Mouse (Mus musculus) left cerebral cortex, adult 2 months (tissue): ENCODE results near the gene A630095N17Rik. TPM values are rescaled to one million over a fixed set of nuclear protein-coding genes. Genes with fewer than 3 reads are reported as not detected.
A peak's percentile ranks its signal among the peaks of the same experiment; 100 is the strongest.

ENCODE experiments used
- DNase-seq, 2 experiments: peaks; one replicate each; pipeline ENCODE4 v3.0.0; 2021 to 2022; ENCODE audit warnings: low spot score in 2 of 2, mixed read lengths in 1 of 2; ENCODE audit errors: extremely low spot score in 1 of 2
- H3K27ac ChIP-seq: fragments of 200-600 bp; 2 replicates; pipeline ENCODE4 v1.8.1; 2022
- H3K4me3 ChIP-seq: fragments of 200-600 bp; 2 replicates; pipeline ENCODE4 v1.8.1; 2022
- CTCF ChIP-seq: fragments of 200-600 bp; IDR thresholded peaks from 2 replicates; pipeline ENCODE4 v1.8.1; 2022; ENCODE audit warnings: antibody characterized with exemption, mild to moderate bottlenecking, moderate library complexity
- intact Hi-C: fragments of 180-260 bp; cut with DNase I; formaldehyde crosslinking; loops from one replicate; pipeline ENCODE4 v1.15.1; 2025
- long read RNA-seq, 2 experiments: library from polyadenylated mRNA; stranded (forward); transcript quantifications; one replicate each; pipeline ENCODE4 v2.0.0; 2021; ENCODE audit warnings: borderline mapping rate in 2 of 2
- total RNA-seq, 2 experiments: library from RNA; stranded (reverse); gene quantifications; 2 replicates each; pipeline ENCODE4 v1.2.3; 2021

The A630095N17Rik gene
- not detected for total RNA-seq
- long read RNA-seq, experiment 1 = 0 reads
- long read RNA-seq, experiment 2 = 0 reads

- no peak within 1 kb of the TSS for H3K27ac ChIP-seq
- TF ChIP-seq CTCF = no peak
- intact Hi-C loops = no loop called here
- no peak within 1 kb of the TSS for H3K4me3 ChIP-seq
- DNase-seq = no peak
Measured at GRCm38 (mm10) chr1:75231664-75232152, at the start of gene A630095N17Rik. A630095N17Rik (minus strand) TSS chr1:75232102.

DNA sequence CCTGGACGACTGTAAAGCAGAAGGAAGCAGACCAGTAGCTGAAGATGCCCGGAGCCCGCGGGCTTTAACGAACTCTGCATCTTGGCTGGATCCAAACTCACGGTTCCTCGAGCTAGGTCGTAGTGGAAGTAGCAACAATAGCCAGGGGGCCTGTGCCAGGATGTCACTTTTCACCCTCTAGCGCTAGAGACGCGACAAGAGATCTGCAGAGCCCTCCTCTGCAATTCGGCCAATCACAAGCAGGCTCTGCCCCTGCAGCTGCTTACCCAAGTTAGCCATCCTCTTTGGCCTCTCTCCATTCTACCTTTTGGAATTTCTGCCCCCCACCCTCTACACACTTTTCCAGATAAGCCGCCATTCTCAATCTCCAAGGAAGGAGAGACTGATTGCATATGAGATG is 46.3 kb upstream of the A630095N17Rik start, which contains the start of gene Resp18:
Gene Resp18 (minus strand): TSS at position 188 of the 400 bp plus-strand sequence.
- H3K27ac ChIP-seq = peak within 1 kb of the TSS; percentile 66
- intact Hi-C loops = no loop called here
- no peak for DNase-seq
- H3K4me3 ChIP-seq = peak within 1 kb of the TSS; percentile 50
- no peak for TF ChIP-seq CTCF

- DNase-seq = no peak
- H3K4me3 ChIP-seq = peak overlapping the region; percentile 50
- TF ChIP-seq CTCF = no peak
- H3K27ac ChIP-seq = peak overlapping the region; percentile 66
- intact Hi-C loops = no loop called here
Measured at GRCm38 (mm10) chr1:75277195-75278188, 45.6 kb upstream of the A630095N17Rik start.

- intact Hi-C loops = no loop called here
- Histone ChIP-seq H3K27ac (peak within 1 kb of the TSS; percentile 95), H3K4me3 (peak within 1 kb of the TSS; percentile 63)
- DNase-seq = peak; percentile 78 to 84
- TF ChIP-seq CTCF = peak; percentile 33
Measured at GRCm38 (mm10) chr1:75264091-75264880, 32.4 kb upstream of the A630095N17Rik start, which contains the start of gene Ptprn. Ptprn (minus strand) TSS chr1:75264502.

- intact Hi-C loops = loop anchor here (2.0 kb wide), 2 partner anchors 28 to 44 kb away; partner anchors contain the start of gene Tuba4a
- H3K4me3 ChIP-seq = peak overlapping the region; percentile 63
- peak; percentile 68 to 72 for DNase-seq
- no peak for TF ChIP-seq CTCF
- H3K27ac ChIP-seq = peak overlapping the region; percentile 95
Measured at GRCm38 (mm10) chr1:75262969-75263951, 31.4 kb upstream of the A630095N17Rik start.

- no peak overlapping the region for H3K27ac ChIP-seq
- intact Hi-C loops = no loop called here
- no peak for TF ChIP-seq CTCF
- no peak overlapping the region for H3K4me3 ChIP-seq
- DNase-seq = no peak
Measured at GRCm38 (mm10) chr1:75261278-75261677, 29.4 kb upstream of the A630095N17Rik start.

DNA sequence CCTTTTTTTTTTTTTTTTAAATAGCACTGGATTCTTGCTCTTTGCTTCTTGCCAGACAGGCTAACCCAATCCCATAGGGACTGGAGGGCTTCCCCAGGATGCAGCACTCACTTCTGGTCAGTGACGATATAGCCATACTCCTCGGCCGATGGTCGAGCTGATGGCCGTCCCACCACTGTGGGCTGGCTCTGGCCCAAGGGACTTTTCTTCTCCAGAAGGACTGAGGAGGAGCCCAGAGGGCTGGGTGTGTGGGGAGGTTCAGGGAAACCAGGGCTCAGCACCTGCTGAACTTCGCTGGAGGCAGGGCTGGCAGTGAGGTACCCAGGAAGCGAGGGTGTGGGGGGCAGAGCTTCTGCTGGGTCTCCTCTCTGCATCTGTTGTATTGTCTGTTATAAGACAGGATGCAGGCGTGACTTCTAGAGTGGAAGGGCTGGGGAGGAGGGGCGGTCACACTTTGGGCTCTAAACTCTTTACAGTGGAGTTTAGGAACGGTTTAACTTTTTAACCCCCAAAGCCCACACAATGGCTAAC is 23.7 kb upstream of the A630095N17Rik start:
- H3K4me3 ChIP-seq = no peak overlapping the region
- TF ChIP-seq CTCF = no peak
- H3K27ac ChIP-seq = no peak overlapping the region
- no peak for DNase-seq
- intact Hi-C loops = loop anchor here (2.0 kb wide), 1 partner anchor 35 kb away; no protein-coding TSS in a partner anchor

DNA sequence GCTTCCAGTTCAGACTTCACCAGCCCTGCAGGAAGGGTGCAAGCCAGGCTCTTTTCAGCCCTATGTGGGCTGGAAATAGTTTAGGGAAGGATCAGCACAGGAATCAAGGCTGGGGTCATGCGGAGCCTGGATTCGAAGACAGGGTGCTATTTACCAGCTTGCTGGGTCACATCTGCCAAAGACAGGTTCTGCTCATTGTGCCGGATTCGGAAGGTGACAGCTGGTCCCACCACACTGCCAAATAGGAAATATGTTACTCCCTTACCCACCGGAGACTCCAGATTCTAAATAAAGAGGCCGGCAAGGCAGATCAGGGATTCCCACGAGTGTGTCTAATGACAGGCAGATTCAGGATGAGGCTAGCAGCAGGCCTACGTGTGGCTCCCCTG is 22.7 kb upstream of the A630095N17Rik start:
- no peak overlapping the region for H3K4me3 ChIP-seq
- no peak for DNase-seq
- intact Hi-C loops = loop anchor here (2.0 to 5.0 kb wide), 3 partner anchors 36 to 72 kb away; partner anchors contain the start of genes Abcb6 and Tuba4a
- H3K27ac ChIP-seq = no peak overlapping the region
- TF ChIP-seq CTCF = no peak

DNA sequence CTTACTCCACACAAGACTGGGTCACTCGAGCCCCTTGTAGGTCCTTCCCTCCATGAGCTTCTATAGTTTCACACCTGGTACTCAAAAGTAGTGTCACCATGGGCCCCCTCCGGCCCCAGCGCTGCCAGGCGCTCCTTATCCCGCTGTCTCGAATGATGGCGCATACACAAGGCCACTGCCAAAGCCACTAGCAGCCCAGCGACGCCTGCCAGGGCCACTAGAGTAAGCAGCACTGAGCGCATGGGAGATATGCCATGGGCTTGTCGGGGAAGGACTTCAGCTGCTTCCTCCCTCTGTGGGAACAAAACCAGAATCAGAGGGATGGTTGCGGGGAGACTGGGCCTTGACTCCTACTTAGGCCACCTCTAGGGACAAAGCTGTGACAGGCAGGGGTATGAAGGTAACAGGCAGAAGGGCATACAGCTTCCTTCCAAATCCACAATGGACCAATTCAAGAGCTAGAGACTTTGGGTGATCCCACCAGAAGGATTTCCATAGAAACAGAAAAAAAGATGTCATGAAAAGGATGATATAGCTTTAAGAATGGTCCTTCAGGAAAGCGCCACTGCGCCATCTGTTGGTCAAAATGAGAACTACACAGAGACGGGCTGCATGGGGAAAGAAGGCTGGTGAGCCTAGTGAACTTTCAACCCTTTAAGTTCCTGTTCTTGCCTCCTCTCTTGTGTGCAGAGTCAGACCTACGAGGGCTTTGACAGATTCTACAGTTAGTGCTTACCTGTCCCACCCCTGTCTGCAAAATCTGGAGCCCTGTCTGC is 22.1 kb upstream of the A630095N17Rik start:
- peak; percentile 79 to 90 for DNase-seq
- Histone ChIP-seq H3K4me3 (no peak overlapping the region), H3K27ac (peak overlapping the region; percentile 50; the same call in 1 of the 2 replicates)
- TF ChIP-seq CTCF = peak; percentile 97
- intact Hi-C loops = loop anchor here (2.0 to 5.0 kb wide), 3 partner anchors 37 to 72 kb away; partner anchors contain the start of genes Abcb6 and Tuba4a
